Mouse (Mus musculus) forelimb bud, embryonic 11.5 days (tissue): ENCODE data around the gene Trim33.
A peak's percentile ranks its signal among the peaks of the same experiment; 100 is the strongest.

Experiments used
- DNase-seq: peaks from one replicate; pipeline ENCODE4 v3.0.0-alpha.2; 2012; ENCODE audit warnings: low read depth, low spot score

Gene Trim33

GRCm38 (mm10) chr3:103279182-103280149 is at the start of gene Trim33:
TSS of gene Trim33 (plus strand) at chr3:103279293.
- peak; percentile 97 for DNase-seq

GRCm38 (mm10) chr3:103232398-103232797 is 46.7 kb upstream of the Trim33 start:
- DNase-seq: no peak

- DNase-seq: no peak
Measured at GRCm38 (mm10) chr3:103241524-103241923, 37.6 kb upstream of the Trim33 start.

GRCm38 (mm10) chr3:103242156-103242555 is 36.9 kb upstream of the Trim33 start:
- DNase-seq: no peak

GRCm38 (mm10) chr3:103243491-103243890 is 35.6 kb upstream of the Trim33 start:
- DNase-seq: no peak

GRCm38 (mm10) chr3:103246627-103247260 is 32.3 kb upstream of the Trim33 start:
- no peak for DNase-seq

GRCm38 (mm10) chr3:103256089-103256819 is 22.8 kb upstream of the Trim33 start:
- no peak for DNase-seq

GRCm38 (mm10) chr3:103262802-103263417 is 16.2 kb upstream of the Trim33 start:
- DNase-seq: no peak

- DNase-seq: peak; percentile 53
Measured at GRCm38 (mm10) chr3:103278561-103279181, 422 bp upstream of the Trim33 start.

GRCm38 (mm10) chr3:103280241-103280761 is 1.2 kb downstream of the Trim33 start:
- peak; percentile 19 for DNase-seq

GRCm38 (mm10) chr3:103280875-103281274 is 1.8 kb downstream of the Trim33 start:
- no peak for DNase-seq

GRCm38 (mm10) chr3:103288761-103289160 is 9.7 kb downstream of the Trim33 start:
- no peak for DNase-seq

- DNase-seq: no peak
Measured at GRCm38 (mm10) chr3:103291087-103291486, 12.0 kb downstream of the Trim33 start.

- no peak for DNase-seq
Measured at GRCm38 (mm10) chr3:103305411-103305982, 26.4 kb downstream of the Trim33 start.

- no peak for DNase-seq
Measured at GRCm38 (mm10) chr3:103309252-103309651, 30.2 kb downstream of the Trim33 start.

- no peak for DNase-seq
Measured at GRCm38 (mm10) chr3:103309750-103310149, 30.7 kb downstream of the Trim33 start.

- no peak for DNase-seq
Measured at GRCm38 (mm10) chr3:103314291-103314690, 35.2 kb downstream of the Trim33 start.

GRCm38 (mm10) chr3:103335371-103335770 is 56.3 kb downstream of the Trim33 start:
- DNase-seq: no peak

- no peak for DNase-seq
Measured at GRCm38 (mm10) chr3:103346658-103347057, 67.6 kb downstream of the Trim33 start.

GRCm38 (mm10) chr3:103353518-103353917 is 74.4 kb downstream of the Trim33 start:
- DNase-seq: no peak
